Mouse (Mus musculus): ENCODE data around the gene H2afb1. TPM values are rescaled to one million over a fixed set of nuclear protein-coding genes. Genes with fewer than 3 reads are reported as not detected.

Gene H2afb1
- polyA plus RNA-seq (2017; shearing (Covaris generic)) = not detected

GRCm38 (mm10) chrX:117014457-117014856 is at the start of gene H2afb1:
H2afb1 (plus strand) TSS chrX:117014757.

